Mouse (Mus musculus): ENCODE results near the gene Pbrm1. TPM values are rescaled to one million over a fixed set of nuclear protein-coding genes. Genes with fewer than 3 reads are reported as not detected.

Pbrm1 gene
- polyA plus RNA-seq (2014; fragmentation: Nextera tagmentation; extraction: Ambion mirVana): 84.6 and 96.5 TPM in 2 replicates

DNA sequence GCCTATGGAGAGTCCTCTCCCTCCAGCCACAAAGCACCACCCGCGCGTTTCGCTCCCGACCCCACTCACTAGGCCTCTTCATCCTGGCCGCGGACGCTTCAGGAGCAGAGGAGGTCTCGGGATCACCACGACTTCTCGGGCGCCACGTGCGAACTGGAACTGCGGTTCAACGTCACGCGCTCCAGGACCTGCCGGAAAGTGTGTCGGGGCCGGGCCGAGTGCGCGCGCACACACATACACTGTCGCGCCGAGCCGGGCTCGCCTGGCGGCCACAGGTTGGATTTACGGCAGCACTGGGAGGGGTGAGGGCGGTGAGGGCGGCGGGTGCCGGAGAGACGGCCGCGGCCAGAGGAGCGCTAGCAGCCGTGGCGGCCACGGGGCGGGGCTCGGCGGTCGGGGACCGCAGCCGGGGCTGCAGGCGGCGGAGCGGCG, at the start of gene Pbrm1, which contains the start of gene Gnl3:
Pbrm1 (plus strand) TSS at position 279 of the 432 bp plus-strand sequence.
Gnl3 (minus strand) TSS at position 293 of the 432 bp plus-strand sequence.
- H3K9ac ChIP-seq (ENCODE audit: low read depth, low read length): peak within 1 kb of the TSS; percentile 93
- WGBS: 0% methylated on average over 30 of the region's 53 CpGs
- no peaks in the 10 kb centered on the region for H3K27me3 ChIP-seq (replicated peaks; ENCODE audit: control insufficient read depth, insufficient read depth, low read length)
- peak within 1 kb of the TSS; percentile 70 for H3K4me3 ChIP-seq (ENCODE audit: low read depth, low read length)
- no peaks in the 10 kb centered on the region for H3K9me3 ChIP-seq (ENCODE audit: control insufficient read depth, low read length)
- peak; percentile 95 for ATAC-seq (ENCODE audit: low read depth)
- DNase-seq (ENCODE audit: low spot score): peak; percentile 98
- peaks cover 52% of the 10 kb centered on the region for H3K36me3 ChIP-seq (ENCODE audit: control insufficient read depth, insufficient read depth, low read length)
- peak within 1 kb of the TSS; percentile 98 for H3K27ac ChIP-seq (replicated peaks; ENCODE audit: low read depth, low read length)
- H3K4me1 ChIP-seq (ENCODE audit: control insufficient read depth, insufficient read depth, low read length): peaks cover 18% of the 10 kb centered on the region
- H3K4me2 ChIP-seq (ENCODE audit: low read depth, low read length): peak within 1 kb of the TSS; percentile 72

DNA sequence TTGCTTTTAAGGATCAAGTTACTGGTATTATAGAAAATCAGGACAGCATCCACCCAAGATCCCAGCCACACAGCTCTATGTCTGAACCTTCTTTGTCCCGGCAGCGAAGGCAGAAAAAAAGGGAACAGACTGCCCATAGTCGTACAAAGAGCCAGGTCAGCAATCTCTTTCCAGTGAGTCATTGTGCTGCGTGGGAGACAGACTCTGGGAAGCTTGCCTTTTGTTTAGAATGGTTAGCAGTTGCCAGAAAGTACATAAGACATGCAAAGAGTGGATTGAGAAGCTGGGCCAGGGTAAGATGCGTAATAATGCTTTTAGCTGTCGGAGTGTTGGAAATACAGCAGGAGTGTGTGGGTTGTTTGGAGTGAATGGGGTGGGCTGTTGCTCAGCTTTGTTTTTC, 44.7 kb upstream of the Pbrm1 start:
- no peak overlapping the region for H3K4me3 ChIP-seq (ENCODE audit: low read depth, low read length)
- H3K9ac ChIP-seq (ENCODE audit: low read depth, low read length): no peak overlapping the region
- H3K27ac ChIP-seq (replicated peaks; ENCODE audit: low read depth, low read length): no peak overlapping the region
- no peak overlapping the region for H3K4me2 ChIP-seq (ENCODE audit: low read depth, low read length)
- WGBS: 77% methylated on average over 6 of the region's 6 CpGs
- peaks cover 42% of the 10 kb centered on the region for H3K36me3 ChIP-seq (ENCODE audit: control insufficient read depth, insufficient read depth, low read length)
- ATAC-seq (ENCODE audit: low read depth) (no peak), DNase-seq (ENCODE audit: low spot score) (peak; percentile 7)
- H3K9me3 ChIP-seq (ENCODE audit: control insufficient read depth, low read length): no peaks in the 10 kb centered on the region
- H3K27me3 ChIP-seq (replicated peaks; ENCODE audit: control insufficient read depth, insufficient read depth, low read length): no peaks in the 10 kb centered on the region
- H3K4me1 ChIP-seq (ENCODE audit: control insufficient read depth, insufficient read depth, low read length): no peaks in the 10 kb centered on the region

DNA sequence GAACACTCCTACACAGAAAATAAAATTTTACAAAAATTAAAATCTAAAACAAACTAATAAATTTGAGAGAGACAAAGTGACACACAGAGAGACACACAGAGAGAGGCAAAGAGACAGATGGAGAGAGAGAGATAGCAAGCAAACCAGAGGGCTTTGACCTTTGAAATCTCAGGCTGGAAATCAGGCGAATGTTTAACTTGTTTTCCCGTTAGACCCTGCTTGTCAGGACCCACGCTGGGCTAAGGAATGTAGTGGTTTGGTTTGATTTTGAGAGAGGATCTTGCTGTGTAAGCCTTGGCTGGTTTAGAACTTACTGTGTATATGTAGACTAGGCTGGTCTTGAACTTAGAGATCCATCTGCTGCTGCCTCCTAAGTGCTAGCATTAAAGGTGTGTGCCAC, 42.7 kb upstream of the Pbrm1 start:
- no peak overlapping the region for H3K4me3 ChIP-seq (ENCODE audit: low read depth, low read length)
- H3K36me3 ChIP-seq (ENCODE audit: control insufficient read depth, insufficient read depth, low read length): peaks cover 37% of the 10 kb centered on the region
- no peak overlapping the region for H3K27ac ChIP-seq (replicated peaks; ENCODE audit: low read depth, low read length)
- H3K27me3 ChIP-seq (replicated peaks; ENCODE audit: control insufficient read depth, insufficient read depth, low read length): no peaks in the 10 kb centered on the region
- H3K9ac ChIP-seq (ENCODE audit: low read depth, low read length): no peak overlapping the region
- H3K4me2 ChIP-seq (ENCODE audit: low read depth, low read length): no peak overlapping the region
- no peaks in the 10 kb centered on the region for H3K4me1 ChIP-seq (ENCODE audit: control insufficient read depth, insufficient read depth, low read length)
- H3K9me3 ChIP-seq (ENCODE audit: control insufficient read depth, low read length): no peaks in the 10 kb centered on the region
- ATAC-seq (ENCODE audit: low read depth) (no peak), DNase-seq (ENCODE audit: low spot score) (no peak)
- WGBS: 79% methylated on average over 3 of the region's 3 CpGs

DNA sequence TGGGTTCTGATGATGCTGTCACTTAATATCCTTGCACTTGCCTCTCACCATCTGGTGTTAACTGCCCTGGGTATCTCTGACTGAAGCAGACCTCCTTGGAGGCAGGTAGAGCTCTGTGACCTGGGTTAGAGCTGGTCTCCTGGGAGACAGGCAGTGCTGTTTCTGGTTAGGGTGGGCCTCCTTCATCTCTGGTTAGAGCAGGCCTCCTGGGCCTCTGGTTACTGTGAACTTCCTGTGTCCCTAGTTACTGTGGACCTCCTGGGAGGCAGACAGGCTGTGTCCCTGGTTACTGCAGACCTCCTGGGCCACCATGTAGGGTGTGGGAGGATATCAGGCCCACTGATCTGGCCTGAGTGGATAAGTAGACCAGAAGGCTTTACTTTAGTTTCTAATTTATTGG, 22.5 kb upstream of the Pbrm1 start:
- Histone ChIP-seq H3K27ac (replicated peaks; ENCODE audit: low read depth, low read length) (no peak overlapping the region), H3K9me3 (ENCODE audit: control insufficient read depth, low read length) (no peaks in the 10 kb centered on the region), H3K27me3 (replicated peaks; ENCODE audit: control insufficient read depth, insufficient read depth, low read length) (no peaks in the 10 kb centered on the region), H3K36me3 (ENCODE audit: control insufficient read depth, insufficient read depth, low read length) (peaks cover 23% of the 10 kb centered on the region), H3K4me1 (ENCODE audit: control insufficient read depth, insufficient read depth, low read length) (0 out of 2 replicates have a peak, but pooled peaks cover 7% of the 10 kb centered on the region), H3K4me3 (ENCODE audit: low read depth, low read length) (no peak overlapping the region), H3K4me2 (ENCODE audit: low read depth, low read length) (no peak overlapping the region), H3K9ac (ENCODE audit: low read depth, low read length) (no peak overlapping the region)
- ATAC-seq (ENCODE audit: low read depth): peak; percentile 69; the same call in 1 of the 2 replicates
- DNase-seq (ENCODE audit: low spot score): peak; percentile 22

DNA sequence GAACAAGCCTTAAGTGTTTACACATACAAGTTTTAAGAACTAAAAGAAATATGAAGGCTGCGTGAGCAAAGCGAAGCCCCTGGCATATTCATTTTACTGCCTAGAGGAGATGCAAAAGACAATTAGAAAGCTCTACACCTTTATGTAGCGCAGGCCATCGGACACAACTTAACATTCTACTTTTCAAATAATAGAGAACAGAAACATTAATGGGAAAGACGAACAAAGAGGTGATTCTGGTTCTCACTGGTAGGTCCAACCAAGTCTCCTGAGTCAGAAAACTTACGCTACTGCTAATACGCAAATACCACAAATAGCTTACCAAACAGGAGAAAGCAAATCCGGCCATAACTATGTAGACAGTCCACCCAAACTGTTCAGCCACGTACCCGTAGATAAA, 18.6 kb upstream of the Pbrm1 start:
- peak overlapping the region; percentile 92 for H3K9ac ChIP-seq (ENCODE audit: low read depth, low read length)
- peak overlapping the region; percentile 81 for H3K4me2 ChIP-seq (ENCODE audit: low read depth, low read length)
- WGBS: 59% methylated on average over 10 of the region's 10 CpGs
- DNase-seq (ENCODE audit: low spot score) (no peak), ATAC-seq (ENCODE audit: low read depth) (no peak)
- H3K9me3 ChIP-seq (ENCODE audit: control insufficient read depth, low read length): no peaks in the 10 kb centered on the region
- H3K27me3 ChIP-seq (replicated peaks; ENCODE audit: control insufficient read depth, insufficient read depth, low read length): no peaks in the 10 kb centered on the region
- peaks cover 23% of the 10 kb centered on the region for H3K36me3 ChIP-seq (ENCODE audit: control insufficient read depth, insufficient read depth, low read length)
- peaks cover 15% of the 10 kb centered on the region for H3K4me1 ChIP-seq (ENCODE audit: control insufficient read depth, insufficient read depth, low read length)
- peak overlapping the region; percentile 88 for H3K4me3 ChIP-seq (ENCODE audit: low read depth, low read length)
- peak overlapping the region; percentile 94 for H3K27ac ChIP-seq (replicated peaks; ENCODE audit: low read depth, low read length)

GRCm38 (mm10) chr14:31000816-31001306, 18.1 kb upstream of the Pbrm1 start:
- DNase-seq (ENCODE audit: low spot score) (no peak), ATAC-seq (ENCODE audit: low read depth) (peak; percentile 13; the same call in 1 of the 2 replicates)
- peak overlapping the region; percentile 88 for H3K4me3 ChIP-seq (ENCODE audit: low read depth, low read length)
- 0% methylated on average over 21 of the region's 21 CpGs for WGBS
- peak overlapping the region; percentile 94 for H3K27ac ChIP-seq (replicated peaks; ENCODE audit: low read depth, low read length)
- peak overlapping the region; percentile 81 for H3K4me2 ChIP-seq (ENCODE audit: low read depth, low read length)
- H3K27me3 ChIP-seq (replicated peaks; ENCODE audit: control insufficient read depth, insufficient read depth, low read length): no peaks in the 10 kb centered on the region
- H3K9me3 ChIP-seq (ENCODE audit: control insufficient read depth, low read length): no peaks in the 10 kb centered on the region
- H3K4me1 ChIP-seq (ENCODE audit: control insufficient read depth, insufficient read depth, low read length): peaks cover 15% of the 10 kb centered on the region
- H3K9ac ChIP-seq (ENCODE audit: low read depth, low read length): peak overlapping the region; percentile 92
- peaks cover 23% of the 10 kb centered on the region for H3K36me3 ChIP-seq (ENCODE audit: control insufficient read depth, insufficient read depth, low read length)

GRCm38 (mm10) chr14:31001307-31002205, 17.4 kb upstream of the Pbrm1 start, which contains the start of the genes Glt8d1 and Spcs1:
Gene Glt8d1, plus strand, starts transcription at chr14:31001400.
Gene Spcs1, minus strand, starts transcription at chr14:31001672.
- Histone ChIP-seq H3K27ac (replicated peaks; ENCODE audit: low read depth, low read length) (peak within 1 kb of the TSS; percentile 94), H3K9ac (ENCODE audit: low read depth, low read length) (peak within 1 kb of the TSS; percentile 92), H3K9me3 (ENCODE audit: control insufficient read depth, low read length) (no peaks in the 10 kb centered on the region), H3K4me1 (ENCODE audit: control insufficient read depth, insufficient read depth, low read length) (peaks cover 15% of the 10 kb centered on the region), H3K36me3 (ENCODE audit: control insufficient read depth, insufficient read depth, low read length) (peaks cover 25% of the 10 kb centered on the region), H3K4me3 (ENCODE audit: low read depth, low read length) (peak within 1 kb of the TSS; percentile 88), H3K27me3 (replicated peaks; ENCODE audit: control insufficient read depth, insufficient read depth, low read length) (no peaks in the 10 kb centered on the region), H3K4me2 (ENCODE audit: low read depth, low read length) (peak within 1 kb of the TSS; percentile 81)
- peak; percentile 91 for ATAC-seq (ENCODE audit: low read depth)
- WGBS: under 1% methylated on average over 43 of the region's 84 CpGs
- DNase-seq (ENCODE audit: low spot score): peak; percentile 91

GRCm38 (mm10) chr14:31004527-31004926, 14.4 kb upstream of the Pbrm1 start:
- no peaks in the 10 kb centered on the region for H3K9me3 ChIP-seq (ENCODE audit: control insufficient read depth, low read length)
- no peak for DNase-seq (ENCODE audit: low spot score)
- no peak for ATAC-seq (ENCODE audit: low read depth)
- H3K9ac ChIP-seq (ENCODE audit: low read depth, low read length): no peak overlapping the region
- peaks cover 15% of the 10 kb centered on the region for H3K4me1 ChIP-seq (ENCODE audit: control insufficient read depth, insufficient read depth, low read length)
- no peak overlapping the region for H3K4me3 ChIP-seq (ENCODE audit: low read depth, low read length)
- peaks cover 29% of the 10 kb centered on the region for H3K36me3 ChIP-seq (ENCODE audit: control insufficient read depth, insufficient read depth, low read length)
- H3K4me2 ChIP-seq (ENCODE audit: low read depth, low read length): no peak overlapping the region
- no peaks in the 10 kb centered on the region for H3K27me3 ChIP-seq (replicated peaks; ENCODE audit: control insufficient read depth, insufficient read depth, low read length)
- H3K27ac ChIP-seq (replicated peaks; ENCODE audit: low read depth, low read length): no peak overlapping the region
- WGBS: 88% methylated on average over 2 of the region's 2 CpGs

All from embryonic facial prominence, embryonic 14.5 days (tissue).